In genomic region chr11:120989523-120989922, GRCm38 (mm10) we compare ENCODE assay signal across 8 mouse cellular contexts. TPM values are rescaled to one million over a fixed set of nuclear protein-coding genes. Genes with fewer than 3 reads are reported as not detected.
DNase-seq lines count a peak whose midpoint lies in the region; ATAC-seq and TF ChIP-seq lines count a peak whose summit lies in the region.

No protein-coding gene starts in this region.

- no peak for ATAC-seq in heart, embryonic 14.5 days (ENCODE audit: insufficient number of reproducible peaks, insufficient read depth, low FRiP score, low read depth)
- no peak for ATAC-seq in forebrain, embryonic 14.5 days

- H3K79me2 ChIP-seq in macrophage (ENCODE audit: inconsistent target), result peaks cover 69% of the 10 kb centered on the region

- peak overlapping the region; percentile 98 to 100; a peak in 3 of 4 replicates for H3K4me3 ChIP-seq in heart, embryonic 14.5 days (ENCODE audit: control insufficient read depth in 1 of 2, insufficient read depth in 1 of 2, low read depth in 1 of 2, low read length in 2 of 2)
- H3K4me3 ChIP-seq in ES-Bruce4 (ENCODE audit: low read depth, low read length), result peak overlapping the region; percentile 18; the same call in 1 of the 2 replicates
- peak overlapping the region; percentile 100 for H3K4me3 ChIP-seq in forebrain, embryonic 14.5 days (ENCODE audit: low read depth, low read length)
- H3K4me3 ChIP-seq in macrophage (ENCODE audit: inconsistent target), result peak overlapping the region; percentile 47

- H3K27me3 ChIP-seq in heart, embryonic 14.5 days (ENCODE audit: control insufficient read depth, insufficient read depth, low read length), result no peaks in the 10 kb centered on the region
- no peaks in the 10 kb centered on the region for H3K27me3 ChIP-seq in ES-Bruce4 (ENCODE audit: control insufficient read depth, insufficient read depth, low read length, poor library complexity, severe bottlenecking)
- no peaks in the 10 kb centered on the region for H3K27me3 ChIP-seq in forebrain, embryonic 14.5 days (replicated peaks; ENCODE audit: control insufficient read depth, insufficient read depth, low read length)

- no peaks in the 10 kb centered on the region for H3K9me3 ChIP-seq in heart, embryonic 14.5 days (ENCODE audit: control insufficient read depth, low read length)
- H3K9me3 ChIP-seq in ES-Bruce4 (replicated peaks; ENCODE audit: control insufficient read depth, insufficient read depth, low read length, poor library complexity, severe bottlenecking), result no peaks in the 10 kb centered on the region
- no peaks in the 10 kb centered on the region for H3K9me3 ChIP-seq in forebrain, embryonic 14.5 days (replicated peaks; ENCODE audit: control insufficient read depth, low read length)

- intact Hi-C loops in heart, postnatal 14 days (cut with DNase I), result no loop called here

- H3K36me3 ChIP-seq in heart, embryonic 14.5 days (ENCODE audit: control insufficient read depth, insufficient read depth, low read length), result peaks cover 28% of the 10 kb centered on the region
- H3K36me3 ChIP-seq in ES-Bruce4 (ENCODE audit: control insufficient read depth, insufficient read depth, low read length, poor library complexity, severe bottlenecking) (peaks cover 8% of the 10 kb centered on the region), macrophage (ENCODE audit: inconsistent target) (peaks cover 10% of the 10 kb centered on the region; the same call in 1 of the 2 replicates)
- peaks cover 15% of the 10 kb centered on the region; the same call in 1 of the 2 replicates for H3K36me3 ChIP-seq in forebrain, embryonic 14.5 days (ENCODE audit: control insufficient read depth, insufficient read depth, low read length)

- peaks cover 24 to 73% of the 10 kb centered on the region in 2 experiments for H3K4me1 ChIP-seq in heart, embryonic 14.5 days (ENCODE audit: control insufficient read depth in 2 of 2, insufficient read depth in 2 of 2, low read length in 2 of 2)
- H3K4me1 ChIP-seq in ES-Bruce4 (ENCODE audit: control insufficient read depth, insufficient read depth, low read length), result peaks cover 3% of the 10 kb centered on the region
- peaks cover 33% of the 10 kb centered on the region for H3K4me1 ChIP-seq in forebrain, embryonic 14.5 days (ENCODE audit: control insufficient read depth, insufficient read depth, low read length)

- TF ChIP-seq EP300 in ES-Bruce4 (IDR thresholded peaks at IDR 0.05; ENCODE audit: insufficient read depth, low read depth, low read length), result no peak

- H3K4me2 ChIP-seq in heart, embryonic 14.5 days (ENCODE audit: low read length), result peak overlapping the region; percentile 86
- H3K4me2 ChIP-seq in forebrain, embryonic 14.5 days (ENCODE audit: low read length), result peak overlapping the region; percentile 92

- H3K27ac ChIP-seq in heart, embryonic 14.5 days (replicated peaks in 1 of 2; ENCODE audit: control insufficient read depth in 1 of 2, insufficient read depth in 1 of 2, low read depth in 2 of 2, low read length in 2 of 2), result peak overlapping the region in 1 of 2 experiments; percentile 96; a peak in 1 of 4 replicates
- H3K27ac ChIP-seq in ES-Bruce4 (ENCODE audit: insufficient read depth, low read length) (no peak overlapping the region), macrophage (no peak overlapping the region)
- H3K27ac ChIP-seq in forebrain, embryonic 14.5 days (ENCODE audit: low read depth, low read length), result no peak overlapping the region

- TF ChIP-seq CTCF in ES-Bruce4 (IDR thresholded peaks at IDR 0.05; ENCODE audit: low read depth, low read length), result no peak

- WGBS in heart, embryonic 14.5 days, result 17% methylated on average over 1 of the region's 1 CpGs
- 48% methylated on average over 1 of the region's 1 CpGs for WGBS in forebrain, embryonic 14.5 days
- WGBS in macrophage (ENCODE audit: missing documents), result 8% methylated on average over 1 of the region's 1 CpGs

- no peak for TF ChIP-seq POLR2A in ES-Bruce4 (IDR thresholded peaks at IDR 0.05; ENCODE audit: insufficient read depth, low read length)

- DNase-seq in heart, postnatal 14 days, result no peak
- no peak for DNase-seq in forebrain, embryonic 14.5 days (ENCODE audit: low spot score)
- no peak for DNase-seq in cerebellum, adult 9-11 months
- no peak for DNase-seq in urinary bladder, postnatal 25 days (ENCODE audit: low spot score)
- no peak for DNase-seq in embryo, embryonic 11 days

- peak overlapping the region; percentile 100 for H3K9ac ChIP-seq in heart, embryonic 14.5 days (ENCODE audit: low read length)
- peak overlapping the region; percentile 100 for H3K9ac ChIP-seq in ES-Bruce4 (ENCODE audit: low read depth, poor library complexity, severe bottlenecking)
- peak overlapping the region; percentile 100 for H3K9ac ChIP-seq in forebrain, embryonic 14.5 days (ENCODE audit: low read length)

RNA-seq across cellular contexts. Expression of gene Csnk1d, which starts 1.6 kb away (rescaled TPM):
- polyA plus RNA-seq in heart, embryonic 14.5 days (2014; fragmentation: Nextera tagmentation; extraction: Ambion mirVana), result 45.1 and 45.6 TPM in 2 replicates
- total RNA-seq in heart, postnatal 14 days (2021), result 10 to 100 TPM; 70.8 to 73.8 TPM
- polyA plus RNA-seq in ES-Bruce4 (2011; ENCODE audit: insufficient read depth, insufficient read length, low read depth, missing spikeins) (99.3 and 109 TPM in 2 replicates), macrophage (2018) (77.7 to 122 TPM (median 77.9 TPM) in 3 replicates)
- polyA plus RNA-seq in forebrain, embryonic 14.5 days (2014; fragmentation: Nextera tagmentation; extraction: Ambion mirVana), result 51.5 and 59.6 TPM in 2 replicates
- 100 to 1,000 TPM; 103 to 175 (median 134) TPM for total RNA-seq in macrophage (2018; cell fraction: chromatin; rRNA removed)
- 10 to 100 TPM; 68.5 to 95.3 (median 81.8) TPM for total RNA-seq in macrophage (2018; cell fraction: cytosol; rRNA removed)
- total RNA-seq in macrophage (2018; cell fraction: nucleus; rRNA removed), result 100 to 1,000 TPM in 18 of 26 experiments, 10 to 100 TPM in 8; 84.5 to 147 (median 104) TPM

RNA-seq across cellular contexts. Expression of gene Slc16a3, which starts 41.2 kb away (rescaled TPM):
- 82.5 and 111 TPM in 2 replicates for polyA plus RNA-seq in heart, embryonic 14.5 days (2014; fragmentation: Nextera tagmentation; extraction: Ambion mirVana)
- 1 to 10 TPM; 1.9 to 2.2 TPM for total RNA-seq in heart, postnatal 14 days (2021)
- 80.9 and 84.3 TPM in 2 replicates for polyA plus RNA-seq in ES-Bruce4 (2011; ENCODE audit: insufficient read depth, insufficient read length, low read depth, missing spikeins)
- 3.8 and 5.6 TPM in 2 replicates for polyA plus RNA-seq in forebrain, embryonic 14.5 days (2014; fragmentation: Nextera tagmentation; extraction: Ambion mirVana)
- 10 to 100 TPM in 16 of 26 experiments, 1 to 10 TPM in 10; 3.5 to 51.9 (median 13.5) TPM for total RNA-seq in macrophage (2018; cell fraction: chromatin; rRNA removed)
- 10 to 100 TPM in 19 of 26 experiments, 1 to 10 TPM in 7; 7.0 to 23.7 (median 14.7) TPM for total RNA-seq in macrophage (2018; cell fraction: cytosol; rRNA removed)
- 10 to 100 TPM in 25 of 26 experiments, 1 to 10 TPM in 1; 8.3 to 45.2 (median 18.7) TPM for total RNA-seq in macrophage (2018; cell fraction: nucleus; rRNA removed)
- 5.7 to 18.5 TPM (median 14.2 TPM) in 3 replicates for polyA plus RNA-seq in macrophage (2018)

RNA-seq across cellular contexts. Expression of gene Cd7, which starts 49.7 kb away (rescaled TPM):
- polyA plus RNA-seq in heart, embryonic 14.5 days (2014; fragmentation: Nextera tagmentation; extraction: Ambion mirVana), result not detected in 2 replicates
- under 1 TPM in 1 of 2 experiments, not detected in 1; 0.29 TPM for total RNA-seq in heart, postnatal 14 days (2021)
- polyA plus RNA-seq in ES-Bruce4 (2011; ENCODE audit: insufficient read depth, insufficient read length, low read depth, missing spikeins), result not detected in 2 replicates
- polyA plus RNA-seq in forebrain, embryonic 14.5 days (2014; fragmentation: Nextera tagmentation; extraction: Ambion mirVana), result not detected in 2 replicates
- total RNA-seq in macrophage (2018; cell fraction: chromatin; rRNA removed), result not detected
- total RNA-seq in macrophage (2018; cell fraction: cytosol; rRNA removed), result 1 to 10 TPM in 3 of 26 experiments, under 1 TPM in 21, not detected in 2; 0.14 to 2.3 (median 0.50) TPM
- total RNA-seq in macrophage (2018; cell fraction: nucleus; rRNA removed), result under 1 TPM in 1 of 26 experiments, not detected in 25; 0.74 TPM
- 0.59 to 2.0 TPM in 2 of 3 replicates, not detected in the other for polyA plus RNA-seq in macrophage (2018)

RNA-seq across cellular contexts. Expression of gene Ccdc57, which starts 56.9 kb away (rescaled TPM):
- polyA plus RNA-seq in heart, embryonic 14.5 days (2014; fragmentation: Nextera tagmentation; extraction: Ambion mirVana), result 4.2 and 4.8 TPM in 2 replicates
- total RNA-seq in heart, postnatal 14 days (2021), result 1 to 10 TPM; 1.2 to 1.6 TPM
- polyA plus RNA-seq in ES-Bruce4 (2011; ENCODE audit: insufficient read depth, insufficient read length, low read depth, missing spikeins) (3.4 and 3.8 TPM in 2 replicates), macrophage (2018) (1.4 to 3.2 TPM (median 1.7 TPM) in 3 replicates)
- polyA plus RNA-seq in forebrain, embryonic 14.5 days (2014; fragmentation: Nextera tagmentation; extraction: Ambion mirVana), result 5.0 and 6.5 TPM in 2 replicates
- total RNA-seq in macrophage (2018; cell fraction: chromatin; rRNA removed), result 10 to 100 TPM in 22 of 26 experiments, 1 to 10 TPM in 4; 4.9 to 30.4 (median 18.1) TPM
- total RNA-seq in macrophage (2018; cell fraction: cytosol; rRNA removed), result 1 to 10 TPM in 25 of 26 experiments, under 1 TPM in 1; 0.86 to 2.5 (median 1.6) TPM
- total RNA-seq in macrophage (2018; cell fraction: nucleus; rRNA removed), result 10 to 100 TPM in 11 of 26 experiments, 1 to 10 TPM in 15; 2.1 to 20.2 (median 8.7) TPM

Comparison
In these comparisons a context has a peak if more than half of its experiments do, and no peak if none do; other contexts are left out.
1. H3K4me3 ChIP-seq: peak in every context shown above with its lines; median percentile 100 in forebrain, embryonic 14.5 days; 99 in heart, embryonic 14.5 days; 47 in macrophage; 18 in ES-Bruce4.